Mouse (Mus musculus) myocyte (in vitro differentiated cells): ENCODE measurements at regions not wholly inside any gene's neighbourhood (a gene's known extent, or its start where the extent isn't known, plus 50 kb on each side); places are given as distances from the start of the nearest gene placed in this dataset.

ENCODE experiments used
- E2F4 ChIP-seq: IDR thresholded peaks from one replicate; pipeline ENCODE4 v1.6.1; 2011; ENCODE audit warnings: mild to moderate bottlenecking, control low read depth, moderate library complexity; ENCODE audit not compliant: insufficient read depth
- POLR2AphosphoS2 ChIP-seq: IDR thresholded peaks from one replicate; pipeline ENCODE4 v1.6.1; 2011; ENCODE audit warnings: low read depth, control low read depth; ENCODE audit not compliant: insufficient read length
- TCF12 ChIP-seq: IDR thresholded peaks from one replicate; pipeline ENCODE4 v1.6.1; 2011; ENCODE audit warnings: mild to moderate bottlenecking, control low read depth; ENCODE audit not compliant: poor library complexity, insufficient read depth, severe bottlenecking
- TCF3 ChIP-seq: IDR thresholded peaks from one replicate; pipeline ENCODE4 v1.6.1; 2011; ENCODE audit warnings: low read depth, control low read depth; ENCODE audit not compliant: insufficient read length
- USF1 ChIP-seq: IDR thresholded peaks from one replicate; pipeline ENCODE4 v1.6.1; 2011; ENCODE audit warnings: low read depth, mild to moderate bottlenecking, control low read depth, moderate library complexity

GRCm38 (mm10) chr15:96114616-96115015 is 172.7 kb upstream of the Arid2 start:
- TF ChIP-seq TCF12 (no peak), E2F4 (no peak), USF1 (no peak), TCF3 (no peak), POLR2AphosphoS2 (no peak)
